ENCODE assay signal across 8 mouse cellular contexts in the genomic region with DNA sequence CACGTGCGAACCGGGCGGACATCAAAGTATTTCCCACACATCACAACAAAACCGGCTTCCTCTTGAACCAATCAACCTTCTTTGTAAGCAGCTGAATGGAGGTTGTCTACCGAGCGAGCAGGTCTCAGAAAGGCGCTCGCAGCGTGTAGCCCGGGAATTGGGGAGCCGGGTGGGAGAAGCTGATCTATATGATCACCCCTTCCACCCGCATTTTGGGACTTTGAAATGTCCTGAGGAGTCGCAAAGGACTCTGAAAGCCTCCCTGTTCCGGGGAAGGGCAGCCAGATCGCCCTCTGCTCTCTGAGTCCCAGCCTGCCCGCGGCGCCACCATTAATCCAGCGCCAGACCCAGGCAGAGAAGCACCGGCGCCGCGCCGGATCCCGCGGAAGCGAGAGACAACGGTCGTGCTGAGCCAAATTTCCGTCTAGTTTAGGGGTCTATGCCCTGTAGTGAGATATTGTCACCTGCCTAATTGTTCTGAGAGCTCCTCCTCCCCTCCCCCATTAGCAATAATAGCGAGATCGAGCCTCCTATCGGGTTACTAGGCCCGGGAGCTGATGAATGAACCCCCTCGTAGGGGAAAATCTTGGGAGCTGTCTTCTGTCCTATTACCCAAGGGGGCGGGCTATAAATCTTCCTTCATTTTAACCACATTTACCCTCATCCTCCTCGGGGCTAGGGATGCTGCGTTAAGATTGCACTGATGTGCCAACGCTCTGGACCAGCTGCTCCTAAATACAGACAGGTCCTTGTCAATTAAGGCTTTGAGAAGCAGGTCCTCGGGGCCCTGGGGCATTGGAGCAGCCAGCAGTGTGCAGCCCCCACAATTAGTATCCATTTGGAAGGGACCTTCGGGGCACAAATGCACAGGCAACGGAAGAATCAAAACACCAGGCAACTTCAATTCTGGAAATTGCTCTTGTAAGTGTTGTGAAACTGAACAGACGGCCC. TPM values are rescaled to one million over a fixed set of nuclear protein-coding genes. Genes with fewer than 3 reads are reported as not detected.
DNase-seq lines count a peak whose midpoint lies in the region; ATAC-seq lines count a peak whose summit lies in the region.

No protein-coding gene starts in this region.

- no peaks in the 10 kb centered on the region for H3K36me3 ChIP-seq in forebrain, embryonic 13.5 days (ENCODE audit: poor library complexity, severe bottlenecking)
- no peaks in the 10 kb centered on the region for H3K36me3 ChIP-seq in neural tube, embryonic 15.5 days

- peak; percentile 12 for DNase-seq in ovary, postnatal 36 days (ENCODE audit: low spot score)
- DNase-seq in ovary, adult 18-20 months (ENCODE audit: low spot score): no peak
- DNase-seq in kidney, postnatal 10 days: peak; percentile 33
- DNase-seq in gastrocnemius, postnatal 10 days: no peak
- no peak for DNase-seq in layer of hippocampus, postnatal 10 days (ENCODE audit: low spot score in 2 of 2)
- DNase-seq in left cerebral cortex, adult 8-10 months (ENCODE audit: low spot score in 2 of 2): no peak

- H3K9ac ChIP-seq in forebrain, embryonic 13.5 days: peak overlapping the region; percentile 19; the same call in 1 of the 2 replicates
- H3K9ac ChIP-seq in neural tube, embryonic 15.5 days (replicated peaks): no peak overlapping the region

- H3K4me1 ChIP-seq in forebrain, embryonic 13.5 days: peaks cover 18% of the 10 kb centered on the region
- H3K4me1 ChIP-seq in neural tube, embryonic 15.5 days: peaks cover 12% of the 10 kb centered on the region

- no peak overlapping the region for H3K27ac ChIP-seq in forebrain, embryonic 13.5 days
- no peak overlapping the region for H3K27ac ChIP-seq in neural tube, embryonic 15.5 days (replicated peaks)

- H3K27me3 ChIP-seq in forebrain, embryonic 13.5 days: peaks cover 99% of the 10 kb centered on the region
- H3K27me3 ChIP-seq in neural tube, embryonic 15.5 days (replicated peaks): peaks cover 93% of the 10 kb centered on the region

- WGBS in forebrain, embryonic 13.5 days: 1% methylated on average over 44 of the region's 44 CpGs
- 1% methylated on average over 44 of the region's 44 CpGs for WGBS in neural tube, embryonic 15.5 days

- H3K4me2 ChIP-seq in forebrain, embryonic 13.5 days: peak overlapping the region; percentile 60
- peak overlapping the region; percentile 48 for H3K4me2 ChIP-seq in neural tube, embryonic 15.5 days

- ATAC-seq in forebrain, embryonic 13.5 days: peak; percentile 51; the same call in 1 of the 2 replicates
- ATAC-seq in neural tube, embryonic 15.5 days (ENCODE audit: low FRiP score): no peak

- no peaks in the 10 kb centered on the region; the same call in 1 of the 2 replicates for H3K9me3 ChIP-seq in forebrain, embryonic 13.5 days (replicated peaks)
- H3K9me3 ChIP-seq in neural tube, embryonic 15.5 days (replicated peaks): no peaks in the 10 kb centered on the region

- peak overlapping the region; percentile 36 for H3K4me3 ChIP-seq in forebrain, embryonic 13.5 days
- H3K4me3 ChIP-seq in neural tube, embryonic 15.5 days (replicated peaks): peak overlapping the region; percentile 15; the same call in 1 of the 2 replicates

RNA-seq across cellular contexts. Expression of a gene that starts 37.6 kb away (rescaled TPM):
- 106 and 115 TPM in 2 replicates for polyA plus RNA-seq in forebrain, embryonic 13.5 days (2015; fragmentation: Nextera tagmentation; extraction: Ambion mirVana)
- 78.2 and 81.3 TPM in 2 replicates for polyA plus RNA-seq in neural tube, embryonic 15.5 days (2015; fragmentation: Nextera tagmentation; extraction: Ambion mirVana)
- total RNA-seq in gastrocnemius, postnatal 10 days (2021): 10 to 100 TPM; 28.0 to 33.4 TPM
- total RNA-seq in layer of hippocampus, postnatal 10 days (2021): 10 to 100 TPM; 74.0 to 78.0 TPM
- 10 to 100 TPM; 75.7 to 84.2 (median 81.7) TPM for total RNA-seq in left cerebral cortex, adult 8-10 months (2022)

Comparison
In these comparisons a context has a peak if more than half of its experiments do, and no peak if none do; other contexts are left out.
1. DNase-seq: peak in ovary, postnatal 36 days (single experiment) and kidney, postnatal 10 days (single experiment); none in ovary, adult 18-20 months (single experiment), gastrocnemius, postnatal 10 days (single experiment), layer of hippocampus, postnatal 10 days (0 of 2) and left cerebral cortex, adult 8-10 months (0 of 2).